Mouse (Mus musculus) lung, adult 18-20 months (tissue): Measurements from ENCODE around the gene Fndc9.

Experiments
- DNase-seq, 2 experiments: peaks; one replicate each; pipeline ENCODE4 v3.0.0; 2022; ENCODE audit warnings: mixed read lengths in 2 of 2

The Fndc9 gene

GRCm38 (mm10) chr11:46236976-46237375, 1.6 kb downstream of the Fndc9 start:
- peak; percentile 47 to 51 for DNase-seq

- DNase-seq = no peak
These were observed 5.9 kb downstream of the Fndc9 start for GRCm38 (mm10) chr11:46241150-46241673.

DNA sequence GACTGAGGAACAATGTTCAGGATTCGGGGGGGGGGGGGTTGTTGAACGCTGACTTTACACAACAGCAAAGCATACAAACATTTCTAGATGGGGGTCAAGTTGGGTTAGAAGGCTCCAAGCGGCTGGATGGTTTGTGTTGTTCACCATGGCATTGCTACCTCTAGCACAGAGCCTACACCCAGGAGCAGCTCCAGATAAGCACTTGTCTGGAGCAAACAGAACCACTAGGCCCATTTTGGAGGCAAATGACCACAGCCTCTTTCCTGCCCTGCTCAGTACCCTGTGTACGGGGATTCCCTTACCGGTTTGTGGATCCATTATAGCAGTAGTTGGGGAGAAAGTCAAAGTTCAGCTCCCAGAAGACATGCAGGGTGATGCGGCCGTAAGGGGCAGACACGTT, 6.7 kb downstream of the Fndc9 start:
- DNase-seq = no peak

GRCm38 (mm10) chr11:46244731-46245604, 9.6 kb downstream of the Fndc9 start:
- DNase-seq = no peak

- DNase-seq = peak in 1 of 2 experiments; percentile 13
These were observed 10.6 kb downstream of the Fndc9 start for GRCm38 (mm10) chr11:46245926-46246325.

GRCm38 (mm10) chr11:46246393-46246792, 11.1 kb downstream of the Fndc9 start:
- no peak for DNase-seq

- DNase-seq = no peak
These were observed 13.0 kb downstream of the Fndc9 start for GRCm38 (mm10) chr11:46248352-46248751.

GRCm38 (mm10) chr11:46251994-46252393, 16.7 kb downstream of the Fndc9 start:
- peak; percentile 50 to 63 for DNase-seq

DNA sequence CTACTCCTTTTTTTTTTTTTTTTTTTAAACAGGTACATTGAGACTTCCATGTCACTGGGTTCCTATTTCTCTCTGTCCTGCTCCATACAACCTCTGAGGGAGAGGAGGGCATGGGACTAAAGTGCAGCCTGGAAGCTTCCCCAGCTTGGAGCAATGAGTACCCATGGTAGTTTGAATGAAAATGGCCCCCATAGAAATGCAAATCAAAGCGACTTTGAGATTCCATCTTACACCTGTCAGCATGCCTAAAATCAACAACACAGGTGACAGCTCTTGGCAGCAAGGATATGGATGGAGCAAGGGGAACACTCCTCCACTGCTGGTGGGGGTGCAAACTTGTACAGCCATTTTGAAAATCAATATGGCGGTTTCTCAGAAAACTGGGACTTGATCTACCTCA, 20.0 kb downstream of the Fndc9 start:
- no peak for DNase-seq

GRCm38 (mm10) chr11:46258207-46258606, 22.9 kb downstream of the Fndc9 start:
- DNase-seq = no peak

- DNase-seq = no peak
These were observed 23.4 kb downstream of the Fndc9 start for GRCm38 (mm10) chr11:46258749-46259148.

- no peak for DNase-seq
These were observed 27.5 kb downstream of the Fndc9 start for GRCm38 (mm10) chr11:46262854-46263253.

GRCm38 (mm10) chr11:46263291-46263690, 28.0 kb downstream of the Fndc9 start:
- no peak for DNase-seq

- DNase-seq = peak in 1 of 2 experiments; percentile 31
These were observed 29.3 kb downstream of the Fndc9 start for GRCm38 (mm10) chr11:46264584-46264983.

GRCm38 (mm10) chr11:46265031-46265786, 29.9 kb downstream of the Fndc9 start:
- no peak for DNase-seq

DNA sequence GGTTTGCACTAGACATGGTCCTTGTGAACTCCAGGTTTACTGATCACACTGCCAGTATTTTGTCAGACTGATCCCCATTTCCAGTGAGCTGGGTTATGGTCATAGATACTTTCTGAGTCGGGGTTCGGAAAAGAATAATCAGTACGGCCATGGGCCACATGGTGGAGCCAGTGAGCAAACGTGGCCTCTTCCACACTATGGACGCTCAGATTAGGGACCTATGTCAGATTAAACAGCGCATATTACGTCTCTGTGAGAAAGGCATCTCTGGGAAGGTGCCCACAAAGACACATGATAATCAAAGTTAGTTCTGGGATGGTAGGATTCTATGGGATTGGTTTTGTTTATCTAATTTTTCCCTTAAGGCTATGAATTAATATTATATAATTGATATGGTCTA, 33.7 kb downstream of the Fndc9 start:
- DNase-seq = peak; percentile 23 to 27

GRCm38 (mm10) chr11:46269391-46269790, 34.1 kb downstream of the Fndc9 start:
- DNase-seq = no peak

DNA sequence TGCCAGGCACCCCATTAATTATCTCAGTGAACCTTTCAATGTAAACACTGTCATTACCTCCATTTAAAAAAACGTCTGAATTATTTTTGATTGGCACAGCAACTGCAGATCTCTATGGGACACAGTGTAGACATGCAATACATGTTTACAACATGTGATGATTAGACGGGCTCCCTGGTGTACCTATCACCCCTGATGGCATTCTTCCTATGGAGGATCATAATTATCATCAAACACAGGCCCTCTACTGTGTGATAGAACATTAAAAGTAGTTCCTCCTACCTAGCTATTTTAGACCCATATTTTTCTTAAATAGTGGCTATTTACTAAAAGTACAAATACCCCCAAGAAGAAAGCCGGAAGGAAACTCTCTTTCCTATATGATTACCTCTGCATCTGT, 34.6 kb downstream of the Fndc9 start:
- no peak for DNase-seq

GRCm38 (mm10) chr11:46272058-46272681, 36.8 kb downstream of the Fndc9 start:
- no peak for DNase-seq

DNA sequence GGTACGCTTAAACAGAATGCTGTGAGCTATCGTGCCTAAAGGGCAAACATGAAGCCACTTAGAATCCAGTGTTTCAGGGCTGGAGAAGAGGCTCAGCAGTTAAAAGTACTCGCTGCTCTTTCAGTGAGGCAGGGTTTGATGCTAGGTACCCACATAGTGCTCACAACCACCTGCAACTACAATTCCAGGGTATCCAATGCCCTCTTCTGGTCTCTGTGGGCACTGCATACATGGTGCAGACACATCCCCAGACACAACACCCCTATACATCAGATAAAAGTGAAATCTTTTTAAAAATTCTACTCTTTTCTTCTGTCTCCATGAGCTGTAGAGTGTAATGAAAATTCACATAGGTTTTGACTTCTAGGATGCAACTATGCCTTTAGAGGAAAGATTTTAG, 38.6 kb downstream of the Fndc9 start:
- DNase-seq = no peak

- peak; percentile 37 to 59 for DNase-seq
These were observed 40.0 kb downstream of the Fndc9 start for GRCm38 (mm10) chr11:46275302-46275701.

GRCm38 (mm10) chr11:46276168-46276567, 40.8 kb downstream of the Fndc9 start:
- DNase-seq = no peak

- peak in 1 of 2 experiments; percentile 15 for DNase-seq
These were observed 41.4 kb downstream of the Fndc9 start for GRCm38 (mm10) chr11:46276778-46277177.
